Mouse (Mus musculus) brain, embryonic 14.5 days (tissue): Measurements from ENCODE around the gene Plcd1.

Source experiments
- CTCF ChIP-seq: fragments of 200-500 bp; IDR thresholded peaks from 2 replicates; pipeline ENCODE4 v1.5.1; 2012; ENCODE audit warnings: inconsistent platforms, mild to moderate bottlenecking, moderate library complexity, borderline replicate concordance; ENCODE audit not compliant: insufficient read depth, insufficient read length; ENCODE audit errors: extremely low read depth
- POLR2A ChIP-seq: fragments of 200-500 bp; IDR thresholded peaks from 2 replicates; pipeline ENCODE4 v1.6.1; 2012; ENCODE audit warnings: mild to moderate bottlenecking, inconsistent platforms, borderline replicate concordance; ENCODE audit not compliant: poor library complexity, insufficient read depth, insufficient read length, severe bottlenecking; ENCODE audit errors: extremely low read depth

DNA sequence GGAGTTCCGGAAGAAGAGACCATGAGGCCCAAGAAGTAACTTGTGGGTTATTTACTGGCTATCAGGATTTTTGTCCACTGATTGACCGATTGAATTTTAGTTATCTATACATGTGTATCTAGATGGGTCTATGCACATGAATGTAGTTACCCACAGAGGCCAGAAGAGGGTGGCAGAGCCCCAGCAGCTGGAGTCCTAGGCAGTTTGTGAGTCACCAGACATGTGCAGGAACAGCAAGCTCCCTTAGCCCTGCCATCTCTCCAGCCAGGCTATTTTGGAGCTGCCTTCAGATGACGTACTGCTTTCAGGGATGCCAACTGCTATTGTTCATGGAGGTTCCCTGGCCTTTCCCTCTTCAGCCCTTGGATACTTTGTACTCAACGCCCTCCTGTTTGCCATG, 14.3 kb upstream of the Plcd1 start:
- TF ChIP-seq CTCF, result peak; percentile 48; the same call in 1 of the 2 replicates
- no peak for TF ChIP-seq POLR2A
